Mouse (Mus musculus) liver, adult 2 months (tissue): Measurements from ENCODE around the gene Il12rb2.

Experiments used
- CTCF ChIP-seq: fragments of 200-500 bp; IDR thresholded peaks from 2 replicates; pipeline ENCODE4 v1.5.1; 2011; ENCODE audit warnings: low read depth, low read length, control low read depth
- POLR2A ChIP-seq: fragments of 200-500 bp; IDR thresholded peaks from 2 replicates; pipeline ENCODE4 v1.6.1; 2011; ENCODE audit warnings: low read length, control low read depth; ENCODE audit not compliant: insufficient read depth; ENCODE audit errors: extremely low read depth

DNA sequence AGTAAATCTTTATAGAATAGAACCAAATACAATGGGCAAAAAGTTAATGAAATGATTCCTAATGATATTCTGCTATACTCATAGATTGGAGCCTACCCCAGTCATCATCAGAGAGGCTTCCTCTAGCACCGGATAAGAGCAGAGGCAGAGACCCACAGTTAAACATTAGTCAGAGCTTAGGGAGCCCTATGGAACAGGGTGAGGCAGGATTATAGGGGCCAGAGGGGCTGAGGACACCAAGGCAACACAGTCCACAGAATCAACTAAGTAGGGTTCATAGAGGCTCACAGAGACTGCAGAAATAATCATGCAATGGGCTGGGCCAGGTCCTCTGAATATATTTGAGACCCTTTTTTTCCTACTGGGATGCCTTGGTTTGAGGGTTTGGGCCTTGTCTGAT, 61.3 kb downstream of the Il12rb2 start:
- TF ChIP-seq CTCF (no peak), POLR2A (no peak)
